Mouse (Mus musculus): ENCODE results near the gene Gm11037. TPM values are rescaled to one million over a fixed set of nuclear protein-coding genes. Genes with fewer than 3 reads are reported as not detected.
A peak's percentile ranks its signal among the peaks of the same experiment; 100 is the strongest.

The Gm11037 gene
- polyA plus RNA-seq (2012; rRNA removed): not detected in 2 replicates

DNA sequence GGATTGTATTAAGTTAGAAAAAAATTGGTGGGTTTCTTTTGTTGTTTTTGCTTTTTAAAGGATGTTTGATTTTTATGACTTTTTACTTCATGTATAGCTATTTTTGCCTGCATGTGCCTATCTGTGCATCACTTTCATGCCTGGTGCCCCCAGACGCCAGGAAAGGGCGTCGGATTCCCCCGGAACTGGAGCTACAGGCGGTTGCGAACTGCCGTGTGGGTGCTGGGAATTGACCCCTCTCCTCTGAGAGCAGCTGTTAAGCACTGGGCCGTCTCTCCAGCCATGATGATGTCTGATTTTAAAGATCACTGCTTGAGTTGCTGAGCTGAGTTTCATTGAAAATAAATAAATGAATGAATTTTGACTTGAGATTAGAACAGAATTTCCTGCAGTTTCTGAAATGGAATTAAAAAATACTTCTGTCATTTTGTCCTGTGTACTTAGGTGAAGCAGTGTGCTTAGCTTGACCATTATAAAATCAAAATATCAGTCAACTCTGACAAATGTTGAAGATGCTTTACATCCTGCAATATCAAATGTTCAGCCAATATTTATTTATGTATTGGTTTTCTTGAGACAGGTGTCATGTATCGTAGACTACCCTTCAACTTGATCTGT is at the start of gene Gm11037:
Gene Gm11037, plus strand, starts transcription at position 568 of the 618 bp plus-strand sequence.
- Histone ChIP-seq H3K27ac (ENCODE audit: insufficient read depth, low read depth, low read length) (peak within 1 kb of the TSS; percentile 7; the same call in 1 of the 2 replicates), H3K4me3 (ENCODE audit: insufficient read depth, low read depth, low read length) (no peak within 1 kb of the TSS), H3K27me3 (replicated peaks; ENCODE audit: control insufficient read depth, insufficient read depth, low read length) (no peaks in the 10 kb centered on the region), H3K36me3 (ENCODE audit: control insufficient read depth, insufficient read depth, low read length) (no peaks in the 10 kb centered on the region), H3K4me1 (ENCODE audit: control insufficient read depth, insufficient read depth, low read length) (no peaks in the 10 kb centered on the region)
- DNase-seq: no peak
- TF ChIP-seq POLR2A (IDR thresholded peaks at IDR 0.05; ENCODE audit: low read depth, low read length): no peak
- TF ChIP-seq CTCF (conservative IDR thresholded peaks at IDR 0.05; ENCODE audit: insufficient read depth, insufficient read length, low read depth, low read length): no peak
- WGBS: 68% methylated on average over 9 of the region's 9 CpGs

DNA sequence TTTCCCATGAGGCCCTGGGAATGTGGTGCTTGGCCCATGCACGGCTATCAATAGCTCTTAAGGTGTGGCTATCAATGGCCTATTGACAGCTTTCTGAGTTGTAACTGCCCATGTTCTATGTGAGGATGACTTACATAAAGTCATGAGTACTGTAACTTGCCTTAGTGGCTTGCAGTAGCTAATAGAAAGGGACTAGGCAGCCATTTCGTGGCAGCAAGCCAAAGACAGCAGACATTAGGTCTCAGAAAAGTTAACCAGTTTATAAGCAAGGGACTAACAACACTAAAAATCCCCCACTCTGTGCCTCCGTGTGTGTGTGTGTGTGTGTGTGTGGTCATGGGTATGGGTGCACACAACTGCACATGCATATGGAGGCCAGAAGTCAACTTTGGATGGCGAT is 49.1 kb upstream of the Gm11037 start:
- no peak overlapping the region for H3K27ac ChIP-seq (ENCODE audit: insufficient read depth, low read depth, low read length)
- H3K4me3 ChIP-seq (ENCODE audit: insufficient read depth, low read depth, low read length): no peak overlapping the region
- H3K4me1 ChIP-seq (ENCODE audit: control insufficient read depth, insufficient read depth, low read length): no peaks in the 10 kb centered on the region
- H3K36me3 ChIP-seq (ENCODE audit: control insufficient read depth, insufficient read depth, low read length): no peaks in the 10 kb centered on the region
- no peaks in the 10 kb centered on the region for H3K27me3 ChIP-seq (replicated peaks; ENCODE audit: control insufficient read depth, insufficient read depth, low read length)
- DNase-seq: no peak
- WGBS: 81% methylated on average over 4 of the region's 4 CpGs
- TF ChIP-seq CTCF (conservative IDR thresholded peaks at IDR 0.05; ENCODE audit: insufficient read depth, insufficient read length, low read depth, low read length) (no peak), POLR2A (IDR thresholded peaks at IDR 0.05; ENCODE audit: low read depth, low read length) (no peak)

DNA sequence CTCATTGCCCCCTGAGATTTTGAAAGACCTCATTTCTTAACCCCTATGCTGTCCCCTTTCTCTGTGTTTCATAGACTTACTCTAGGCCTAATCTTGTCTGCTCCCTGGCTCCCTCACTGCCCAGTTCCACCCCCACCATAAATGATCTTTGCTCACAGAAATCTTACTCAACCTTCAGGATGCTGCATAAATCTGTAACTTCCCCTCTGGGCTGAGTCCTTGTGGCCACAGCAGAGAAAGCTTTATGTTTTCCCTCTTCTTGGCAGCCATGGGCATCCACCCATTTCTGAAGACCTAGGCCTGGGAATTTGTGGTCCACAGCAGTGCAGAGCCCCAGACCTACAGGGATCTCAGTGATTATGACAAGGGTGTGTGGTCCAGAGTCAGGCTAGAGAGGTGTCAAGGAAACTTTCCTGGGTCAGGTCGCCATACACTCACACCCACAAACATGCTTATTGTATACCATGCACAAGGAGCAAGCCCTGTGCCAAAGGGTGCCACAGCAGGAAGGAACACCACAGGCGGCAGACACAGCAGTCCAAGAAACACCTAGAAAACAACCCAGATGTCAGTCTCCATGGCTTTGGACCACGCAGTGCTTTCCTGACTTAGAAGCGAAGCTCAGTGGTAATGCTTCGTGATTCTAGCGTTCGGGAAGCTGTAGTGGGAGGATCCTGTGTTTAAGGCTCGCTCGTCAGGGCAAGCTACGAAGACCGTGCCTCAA is 46.5 kb upstream of the Gm11037 start, which contains the start of gene Siglec1:
Gene Siglec1, minus strand, starts transcription at position 99 of the 724 bp plus-strand sequence.
- Histone ChIP-seq H3K27ac (ENCODE audit: insufficient read depth, low read depth, low read length) (no peak within 1 kb of the TSS), H3K27me3 (replicated peaks; ENCODE audit: control insufficient read depth, insufficient read depth, low read length) (no peaks in the 10 kb centered on the region), H3K4me1 (ENCODE audit: control insufficient read depth, insufficient read depth, low read length) (no peaks in the 10 kb centered on the region), H3K4me3 (ENCODE audit: insufficient read depth, low read depth, low read length) (no peak within 1 kb of the TSS), H3K36me3 (ENCODE audit: control insufficient read depth, insufficient read depth, low read length) (no peaks in the 10 kb centered on the region)
- TF ChIP-seq CTCF (conservative IDR thresholded peaks at IDR 0.05; ENCODE audit: insufficient read depth, insufficient read length, low read depth, low read length) (no peak), POLR2A (IDR thresholded peaks at IDR 0.05; ENCODE audit: low read depth, low read length) (no peak)
- WGBS: 72% methylated on average over 11 of the region's 11 CpGs
- DNase-seq: no peak

DNA sequence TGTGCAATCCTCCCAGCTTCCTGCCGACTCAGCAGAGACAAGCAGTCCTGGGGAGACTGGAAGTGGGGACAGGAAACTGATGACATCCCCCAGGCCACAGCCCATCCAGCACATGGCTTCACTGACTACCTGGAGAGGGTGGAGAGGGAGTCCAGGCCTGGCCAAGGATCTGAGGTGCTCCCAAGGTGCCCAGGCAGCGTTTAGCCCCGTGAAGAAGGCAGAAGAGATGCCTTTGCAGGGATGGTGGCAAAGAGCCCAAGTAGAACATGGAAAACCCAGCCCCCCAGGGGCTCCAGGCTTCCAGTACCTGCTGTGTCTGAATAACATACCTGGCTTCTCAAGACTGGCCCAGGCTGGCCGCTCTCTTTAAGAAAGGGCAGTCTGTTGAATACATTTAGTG is 44.7 kb upstream of the Gm11037 start:
- WGBS: 83% methylated on average over 4 of the region's 4 CpGs
- no peaks in the 10 kb centered on the region for H3K36me3 ChIP-seq (ENCODE audit: control insufficient read depth, insufficient read depth, low read length)
- TF ChIP-seq CTCF (conservative IDR thresholded peaks at IDR 0.05; ENCODE audit: insufficient read depth, insufficient read length, low read depth, low read length) (no peak), POLR2A (IDR thresholded peaks at IDR 0.05; ENCODE audit: low read depth, low read length) (no peak)
- H3K4me3 ChIP-seq (ENCODE audit: insufficient read depth, low read depth, low read length): no peak overlapping the region
- H3K27ac ChIP-seq (ENCODE audit: insufficient read depth, low read depth, low read length): no peak overlapping the region
- no peaks in the 10 kb centered on the region for H3K27me3 ChIP-seq (replicated peaks; ENCODE audit: control insufficient read depth, insufficient read depth, low read length)
- no peak for DNase-seq
- H3K4me1 ChIP-seq (ENCODE audit: control insufficient read depth, insufficient read depth, low read length): no peaks in the 10 kb centered on the region

DNA sequence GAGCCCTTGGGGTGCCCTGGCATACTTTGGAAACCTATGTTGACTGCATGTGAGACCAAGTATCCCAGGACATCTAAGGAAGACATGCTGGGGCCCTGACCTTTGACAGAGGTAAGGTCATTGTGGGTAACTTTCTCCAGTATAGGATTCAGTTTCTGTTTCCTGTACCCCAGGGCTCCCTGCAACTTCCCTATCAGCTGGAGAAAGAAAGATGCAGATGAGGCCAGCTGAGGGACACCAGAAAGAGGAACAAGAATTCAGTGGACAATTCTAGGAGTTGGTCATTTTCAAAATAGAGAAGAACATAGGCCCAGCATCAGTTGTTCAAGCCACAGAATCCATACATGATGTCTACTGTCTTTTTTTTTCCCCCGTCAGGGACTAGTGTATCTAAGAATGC is 43.7 kb upstream of the Gm11037 start:
- DNase-seq: peak; percentile 8
- TF ChIP-seq POLR2A (IDR thresholded peaks at IDR 0.05; ENCODE audit: low read depth, low read length): no peak
- no peak for TF ChIP-seq CTCF (conservative IDR thresholded peaks at IDR 0.05; ENCODE audit: insufficient read depth, insufficient read length, low read depth, low read length)
- 94% methylated on average over 1 of the region's 1 CpGs for WGBS
- no peaks in the 10 kb centered on the region for H3K4me1 ChIP-seq (ENCODE audit: control insufficient read depth, insufficient read depth, low read length)
- H3K36me3 ChIP-seq (ENCODE audit: control insufficient read depth, insufficient read depth, low read length): no peaks in the 10 kb centered on the region
- H3K4me3 ChIP-seq (ENCODE audit: insufficient read depth, low read depth, low read length): no peak overlapping the region
- H3K27ac ChIP-seq (ENCODE audit: insufficient read depth, low read depth, low read length): no peak overlapping the region
- H3K27me3 ChIP-seq (replicated peaks; ENCODE audit: control insufficient read depth, insufficient read depth, low read length): no peaks in the 10 kb centered on the region

DNA sequence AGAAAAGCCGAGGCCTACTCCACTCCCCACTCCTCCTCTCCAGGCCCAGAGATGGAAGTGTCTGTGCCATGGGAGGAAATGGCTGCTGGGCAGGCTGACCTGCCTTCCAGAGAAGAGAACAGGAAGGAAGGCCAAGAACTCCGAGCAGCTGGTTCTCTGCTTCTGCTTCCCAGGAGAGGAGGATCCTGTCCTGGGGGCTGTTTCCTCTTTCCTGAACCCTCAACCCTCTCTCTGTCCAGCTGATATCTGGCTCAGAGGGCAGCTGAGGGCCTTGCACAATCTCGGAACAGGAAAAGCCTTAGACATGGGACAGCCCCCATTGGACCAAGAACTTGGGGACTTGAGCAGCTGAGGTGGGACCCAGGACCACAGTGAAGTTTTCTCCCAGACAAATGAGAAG is 42.4 kb upstream of the Gm11037 start:
- WGBS: 67% methylated on average over 3 of the region's 3 CpGs
- no peaks in the 10 kb centered on the region for H3K36me3 ChIP-seq (ENCODE audit: control insufficient read depth, insufficient read depth, low read length)
- TF ChIP-seq POLR2A (IDR thresholded peaks at IDR 0.05; ENCODE audit: low read depth, low read length) (no peak), CTCF (conservative IDR thresholded peaks at IDR 0.05; ENCODE audit: insufficient read depth, insufficient read length, low read depth, low read length) (no peak)
- H3K4me1 ChIP-seq (ENCODE audit: control insufficient read depth, insufficient read depth, low read length): no peaks in the 10 kb centered on the region
- no peaks in the 10 kb centered on the region for H3K27me3 ChIP-seq (replicated peaks; ENCODE audit: control insufficient read depth, insufficient read depth, low read length)
- H3K4me3 ChIP-seq (ENCODE audit: insufficient read depth, low read depth, low read length): no peak overlapping the region
- peak; percentile 45 for DNase-seq
- no peak overlapping the region for H3K27ac ChIP-seq (ENCODE audit: insufficient read depth, low read depth, low read length)

DNA sequence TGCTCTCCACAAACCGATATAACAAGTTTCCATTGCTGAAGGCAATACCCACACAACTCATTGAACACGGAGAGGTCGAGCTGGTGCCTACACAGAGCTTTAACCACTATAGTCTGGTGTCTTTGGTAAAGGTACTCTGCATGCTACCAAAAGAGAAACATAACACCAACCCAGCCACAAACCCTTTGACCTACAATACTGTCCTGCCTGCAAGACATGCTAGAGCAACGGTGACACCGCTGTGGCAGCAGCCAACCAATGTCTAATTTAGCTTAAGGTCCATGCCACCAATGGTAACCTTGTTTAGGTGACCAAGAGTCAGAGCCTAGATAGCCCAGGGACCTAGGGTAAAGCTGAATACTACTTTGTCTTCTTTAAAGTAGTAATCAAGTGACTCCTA is 39.7 kb upstream of the Gm11037 start:
- Histone ChIP-seq H3K4me1 (ENCODE audit: control insufficient read depth, insufficient read depth, low read length) (peaks cover 4% of the 10 kb centered on the region; the same call in 1 of the 2 replicates), H3K4me3 (ENCODE audit: insufficient read depth, low read depth, low read length) (no peak overlapping the region), H3K36me3 (ENCODE audit: control insufficient read depth, insufficient read depth, low read length) (no peaks in the 10 kb centered on the region), H3K27ac (ENCODE audit: insufficient read depth, low read depth, low read length) (no peak overlapping the region), H3K27me3 (replicated peaks; ENCODE audit: control insufficient read depth, insufficient read depth, low read length) (no peaks in the 10 kb centered on the region)
- TF ChIP-seq POLR2A (IDR thresholded peaks at IDR 0.05; ENCODE audit: low read depth, low read length) (no peak), CTCF (conservative IDR thresholded peaks at IDR 0.05; ENCODE audit: insufficient read depth, insufficient read length, low read depth, low read length) (no peak)
- DNase-seq: no peak
- 83% methylated on average over 5 of the region's 5 CpGs for WGBS

Data from kidney, adult 2 months (tissue).